Mouse (Mus musculus) MEL (cell line): ENCODE results near the gene Yes1. TPM values are rescaled to one million over a fixed set of nuclear protein-coding genes. Genes with fewer than 3 reads are reported as not detected.

ENCODE experiments used
- DNase-seq: peaks from one replicate; pipeline ENCODE4 v3.0.0; 2011; ENCODE audit warnings: low read depth, low spot score
- H3K27ac ChIP-seq: 2 replicates; pipeline ENCODE4 v1.5.1; 2012; ENCODE audit warnings: low read depth, mild to moderate bottlenecking, control low read depth, low read length, moderate library complexity; ENCODE audit not compliant: control insufficient read depth
- H3K27me3 ChIP-seq, 2 experiments: fragments of 150-350 bp in 1 of 2; sonication (generic) in 1 of 2; 2 replicates each; pipeline ENCODE4 v1.6.1; 2012; ENCODE audit warnings: low read length in 2 of 2, mild to moderate bottlenecking in 2 of 2, improper control_type of control experiment in 1 of 2, moderate library complexity in 1 of 2; ENCODE audit not compliant: insufficient read depth in 2 of 2, control insufficient read depth in 1 of 2
- H3K36me3 ChIP-seq, 2 experiments: 2 replicates each; pipeline ENCODE4 v1.6.1; 2012 to 2014; ENCODE audit warnings: low read length in 2 of 2, improper control_type of control experiment in 1 of 2, inconsistent platforms in 1 of 2, mild to moderate bottlenecking in 1 of 2; ENCODE audit not compliant: insufficient read depth in 2 of 2, control insufficient read depth in 1 of 2
- H3K4me1 ChIP-seq, 2 experiments: fragments of 150-350 bp in 1 of 2; sonication (generic) in 1 of 2; 2 replicates each; pipeline ENCODE4 v1.6.1; 2012; ENCODE audit warnings: low read length in 2 of 2, improper control_type of control experiment in 1 of 2, mild to moderate bottlenecking in 1 of 2; ENCODE audit not compliant: insufficient read depth in 2 of 2, control insufficient read depth in 1 of 2
- H3K4me3 ChIP-seq, 2 experiments: fragments of 150-350 bp in 1 of 2; sonication (generic) in 1 of 2; 2 replicates each; pipeline ENCODE4 v1.5.1; 2012; ENCODE audit warnings: low read depth in 2 of 2, low read length in 2 of 2, mild to moderate bottlenecking in 2 of 2, moderate library complexity in 2 of 2, control low read depth in 1 of 2, improper control_type of control experiment in 1 of 2; ENCODE audit not compliant: control insufficient read depth in 1 of 2, insufficient read depth in 1 of 2
- H3K79me2 ChIP-seq: 2 replicates; pipeline ENCODE4 v1.6.1; 2012; ENCODE audit warnings: mild to moderate bottlenecking, low read length, moderate library complexity; ENCODE audit not compliant: control insufficient read depth, poor library complexity, insufficient read depth
- H3K9ac ChIP-seq: 2 replicates; pipeline ENCODE4 v1.6.1; 2012; ENCODE audit warnings: low read depth, mild to moderate bottlenecking, control low read depth, low read length, moderate library complexity; ENCODE audit not compliant: control insufficient read depth, poor library complexity, severe bottlenecking
- H3K9me3 ChIP-seq: fragments of 150-350 bp; sonication (generic); replicated peaks from 2 replicates; pipeline ENCODE4 v1.6.1; 2012; ENCODE audit warnings: mild to moderate bottlenecking, low read length, improper control_type of control experiment, moderate library complexity; ENCODE audit not compliant: insufficient read depth
- CHD1 ChIP-seq: IDR thresholded peaks from 2 replicates; pipeline ENCODE4 v1.6.1; 2012; ENCODE audit warnings: low read depth, mild to moderate bottlenecking, inconsistent platforms, low read length, improper control_type of control experiment
- CHD2 ChIP-seq: IDR thresholded peaks from 2 replicates; pipeline ENCODE4 v1.6.1; 2011; ENCODE audit warnings: low read length, improper control_type of control experiment
- E2F4 ChIP-seq: IDR thresholded peaks from 2 replicates; pipeline ENCODE4 v1.6.1; 2011; ENCODE audit warnings: low read depth, low read length, improper control_type of control experiment, borderline replicate concordance
- ELF1 ChIP-seq: IDR thresholded peaks from 2 replicates; pipeline ENCODE4 v1.6.1; 2014; ENCODE audit warnings: low read depth, mild to moderate bottlenecking, inconsistent platforms, low read length, improper control_type of control experiment, moderate library complexity
- GABPA ChIP-seq: IDR thresholded peaks from 2 replicates; pipeline ENCODE4 v1.6.1; 2012; ENCODE audit warnings: low read depth, mild to moderate bottlenecking, inconsistent platforms, low read length, improper control_type of control experiment, moderate library complexity
- HCFC1 ChIP-seq: IDR thresholded peaks from 2 replicates; pipeline ENCODE4 v1.6.1; 2012; ENCODE audit warnings: low read depth, mild to moderate bottlenecking, inconsistent platforms, low read length, improper control_type of control experiment, moderate library complexity
- MAFK ChIP-seq: IDR thresholded peaks from 2 replicates; pipeline ENCODE4 v1.6.1; 2011; ENCODE audit warnings: low read depth, mild to moderate bottlenecking, low read length, improper control_type of control experiment, borderline replicate concordance
- MAX ChIP-seq: IDR thresholded peaks from 2 replicates; pipeline ENCODE4 v1.6.1; 2011; ENCODE audit warnings: low read length, improper control_type of control experiment
- MEF2A ChIP-seq: IDR thresholded peaks from 2 replicates; pipeline ENCODE4 v1.6.1; 2014; ENCODE audit warnings: low read depth, mild to moderate bottlenecking, inconsistent platforms, low read length, improper control_type of control experiment; ENCODE audit not compliant: poor library complexity, insufficient replicate concordance, severe bottlenecking; ENCODE audit errors: extremely low read depth
- MXI1 ChIP-seq: IDR thresholded peaks from 2 replicates; pipeline ENCODE4 v1.6.1; 2011; ENCODE audit warnings: mild to moderate bottlenecking, low read depth, low read length, improper control_type of control experiment
- MYB ChIP-seq: IDR thresholded peaks from 2 replicates; pipeline ENCODE4 v1.6.1; 2011; ENCODE audit warnings: mild to moderate bottlenecking, low read depth, low read length, improper control_type of control experiment
- NRF1 ChIP-seq: IDR thresholded peaks from 2 replicates; pipeline ENCODE4 v1.6.1; 2014; ENCODE audit warnings: low read depth, mild to moderate bottlenecking, inconsistent platforms, low read length, improper control_type of control experiment, moderate library complexity; ENCODE audit not compliant: poor library complexity, insufficient read depth, severe bottlenecking
- POLR2A ChIP-seq, 2 experiments: IDR thresholded peaks; 2 replicates each; pipeline ENCODE4 v1.6.1; 2011 to 2012; ENCODE audit warnings: low read length in 2 of 2, mild to moderate bottlenecking in 2 of 2, control low read depth in 1 of 2, improper control_type of control experiment in 1 of 2, low read depth in 1 of 2, moderate library complexity in 1 of 2; ENCODE audit not compliant: control insufficient read depth in 1 of 2, insufficient read depth in 1 of 2, poor library complexity in 1 of 2
- POLR2AphosphoS2 ChIP-seq: IDR thresholded peaks from 2 replicates; pipeline ENCODE4 v1.6.1; 2011; ENCODE audit warnings: low read length, improper control_type of control experiment
- RAD21 ChIP-seq: IDR thresholded peaks from 2 replicates; pipeline ENCODE4 v1.6.1; 2011; ENCODE audit warnings: mild to moderate bottlenecking, low read depth, low read length, improper control_type of control experiment
- RCOR1 ChIP-seq: IDR thresholded peaks from 2 replicates; pipeline ENCODE4 v1.6.1; 2012; ENCODE audit warnings: low read depth, mild to moderate bottlenecking, inconsistent platforms, low read length, improper control_type of control experiment
- SIN3A ChIP-seq: IDR thresholded peaks from 2 replicates; pipeline ENCODE4 v1.6.1; 2012; ENCODE audit warnings: low read length, improper control_type of control experiment, inconsistent platforms
- SMC3 ChIP-seq: IDR thresholded peaks from 2 replicates; pipeline ENCODE4 v1.6.1; 2011; ENCODE audit warnings: low read depth, low read length, improper control_type of control experiment
- TAL1 ChIP-seq: IDR thresholded peaks from 2 replicates; pipeline ENCODE4 v1.6.1; 2012; ENCODE audit warnings: mild to moderate bottlenecking, inconsistent platforms, low read length, moderate library complexity, mixed read lengths
- TBP ChIP-seq: IDR thresholded peaks from 2 replicates; pipeline ENCODE4 v1.8.0; 2011; ENCODE audit warnings: low read depth, low read length, improper control_type of control experiment
- USF1 ChIP-seq: IDR thresholded peaks from 2 replicates; pipeline ENCODE4 v1.6.1; 2014; ENCODE audit warnings: low read depth, mild to moderate bottlenecking, inconsistent platforms, low read length, improper control_type of control experiment, moderate library complexity
- USF2 ChIP-seq, 2 experiments: IDR thresholded peaks; 2 replicates each; pipeline ENCODE4 v1.6.1; 2011 to 2012; ENCODE audit warnings: improper control_type of control experiment in 2 of 2, low read length in 2 of 2, borderline replicate concordance in 1 of 2, inconsistent platforms in 1 of 2, low read depth in 1 of 2, mild to moderate bottlenecking in 1 of 2; ENCODE audit not compliant: insufficient read depth in 1 of 2
- ZC3H11A ChIP-seq: IDR thresholded peaks from 2 replicates; pipeline ENCODE4 v1.6.1; 2012; ENCODE audit warnings: low read depth, mild to moderate bottlenecking, inconsistent platforms, low read length, improper control_type of control experiment
- ZKSCAN1 ChIP-seq: IDR thresholded peaks from 2 replicates; pipeline ENCODE4 v1.6.1; 2012; ENCODE audit warnings: low read depth, mild to moderate bottlenecking, inconsistent platforms, low read length, improper control_type of control experiment, moderate library complexity
- ZNF384 ChIP-seq: IDR thresholded peaks from 2 replicates; pipeline ENCODE4 v1.6.1; 2012; ENCODE audit warnings: low read depth, mild to moderate bottlenecking, inconsistent platforms, low read length, improper control_type of control experiment
- polyA plus RNA-seq, 2 experiments: library from polyadenylated mRNA; stranded (reverse) in 1 of 2; unstranded in 1 of 2; fragments of >175 nt in 1 of 2; fragments of >200 nt in 1 of 2; gene quantifications; 2 replicates each; pipeline versions ENCODE4 v1.2.1 to v1.2.4; 2012; ENCODE audit warnings: low replicate concordance in 2 of 2, low read depth in 1 of 2; ENCODE audit not compliant: insufficient read length in 2 of 2, insufficient read depth in 1 of 2, missing spikeins in 1 of 2
- total RNA-seq: library from RNA; depleted of rRNA; stranded (reverse); fragments of 300-350 nt; gene quantifications from 2 replicates; pipeline ENCODE4 v1.2.3, GENCODE M21; 2012

Gene Yes1
- total and polyA plus RNA-seq, 3 experiments, result not detected

DNA sequence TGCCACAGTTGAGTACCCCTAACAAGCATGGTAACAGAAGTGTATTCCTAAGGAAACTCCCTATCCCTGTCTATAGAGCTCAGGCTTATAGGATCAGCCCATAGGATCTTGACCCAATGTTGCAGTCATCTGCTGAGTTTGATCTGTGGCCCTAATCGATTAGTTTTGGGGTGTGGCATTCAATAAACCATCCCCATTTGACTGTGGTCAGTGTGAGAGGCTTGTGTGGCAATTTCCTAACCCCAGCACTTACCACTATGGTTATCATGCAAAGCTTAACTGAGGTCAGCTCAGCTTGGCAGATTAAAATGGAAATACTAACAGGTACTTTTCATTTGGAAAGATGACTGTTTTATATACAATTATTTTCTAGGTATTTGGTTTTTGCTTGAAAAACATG, 5.1 kb upstream of the Yes1 start:
- no peaks in the 10 kb centered on the region for H3K9me3 ChIP-seq
- peaks cover 6 to 20% of the 10 kb centered on the region in 2 experiments for H3K27me3 ChIP-seq
- no peak for DNase-seq
- no peak overlapping the region for H3K4me3 ChIP-seq
- no peak overlapping the region for H3K27ac ChIP-seq
- no peaks in the 10 kb centered on the region for H3K79me2 ChIP-seq
- H3K36me3 ChIP-seq, result no peaks in the 10 kb centered on the region
- no peak overlapping the region for H3K9ac ChIP-seq
- no peak for TF ChIP-seq MEF2A
- TF ChIP-seq TBP, result no peak
- no peak for TF ChIP-seq RAD21
- TF ChIP-seq ZC3H11A, result no peak
- TF ChIP-seq SIN3A, result no peak
- TF ChIP-seq NRF1, result no peak
- TF ChIP-seq RCOR1, result no peak
- no peak for TF ChIP-seq MYB
- no peak for TF ChIP-seq ZKSCAN1
- TF ChIP-seq GABPA, result no peak
- TF ChIP-seq USF1, result no peak
- TF ChIP-seq ZNF384, result no peak
- TF ChIP-seq ELF1, result no peak
- no peak for TF ChIP-seq TAL1
- no peak for TF ChIP-seq CHD2
- no peak for TF ChIP-seq POLR2AphosphoS2
- no peak for TF ChIP-seq POLR2A (IDR thresholded peaks at IDR 0.05; ENCODE audit: control insufficient read depth in 1 of 2, insufficient read depth in 1 of 2, low read depth in 1 of 2, low read length in 2 of 2, poor library complexity in 1 of 2)
- TF ChIP-seq MXI1, result no peak
- TF ChIP-seq CHD1, result no peak
- TF ChIP-seq E2F4, result no peak
- TF ChIP-seq, all 39 proteins: peak for 0
- no peaks in the 10 kb centered on the region for H3K4me1 ChIP-seq

GRCm38 (mm10) chr5:32607776-32608355, 3.1 kb upstream of the Yes1 start:
- peaks cover 6 to 18% of the 10 kb centered on the region in 2 experiments for H3K27me3 ChIP-seq
- no peaks in the 10 kb centered on the region for H3K79me2 ChIP-seq
- H3K9me3 ChIP-seq, result no peaks in the 10 kb centered on the region
- DNase-seq, result no peak
- no peaks in the 10 kb centered on the region for H3K4me1 ChIP-seq
- TF ChIP-seq MEF2A (no peak), E2F4 (no peak), MAFK (no peak), GABPA (no peak), POLR2AphosphoS2 (no peak), TBP (no peak), HCFC1 (no peak), TAL1 (no peak), MAX (no peak), USF2 (IDR thresholded peaks at IDR 0.05; ENCODE audit: borderline replicate concordance in 1 of 2, insufficient read depth in 1 of 2, low read depth in 1 of 2, low read length in 2 of 2) (no peak), SMC3 (no peak)
- H3K9ac ChIP-seq, result no peak overlapping the region
- H3K4me3 ChIP-seq, result no peak overlapping the region
- H3K27ac ChIP-seq, result no peak overlapping the region
- H3K36me3 ChIP-seq, result no peaks in the 10 kb centered on the region
